Mouse (Mus musculus) large intestine, adult 2 months (tissue): ENCODE measurements at regions not wholly inside any gene's neighbourhood (a gene's known extent, or its start where the extent isn't known, plus 50 kb on each side); places are given as distances from the start of the nearest gene placed in this dataset.

Experiments used
- DNase-seq: peaks from one replicate; pipeline ENCODE4 v3.0.0-alpha.2; 2012; ENCODE audit warnings: low read depth, low spot score
- WGBS: fragments of 180-500 bp; shearing (Covaris S2); methylation state at CpG from one replicate; pipeline ENCODE4 v1.1.7; 2018; 5-methylcytosine and 5-hydroxymethylcytosine counted together

DNA sequence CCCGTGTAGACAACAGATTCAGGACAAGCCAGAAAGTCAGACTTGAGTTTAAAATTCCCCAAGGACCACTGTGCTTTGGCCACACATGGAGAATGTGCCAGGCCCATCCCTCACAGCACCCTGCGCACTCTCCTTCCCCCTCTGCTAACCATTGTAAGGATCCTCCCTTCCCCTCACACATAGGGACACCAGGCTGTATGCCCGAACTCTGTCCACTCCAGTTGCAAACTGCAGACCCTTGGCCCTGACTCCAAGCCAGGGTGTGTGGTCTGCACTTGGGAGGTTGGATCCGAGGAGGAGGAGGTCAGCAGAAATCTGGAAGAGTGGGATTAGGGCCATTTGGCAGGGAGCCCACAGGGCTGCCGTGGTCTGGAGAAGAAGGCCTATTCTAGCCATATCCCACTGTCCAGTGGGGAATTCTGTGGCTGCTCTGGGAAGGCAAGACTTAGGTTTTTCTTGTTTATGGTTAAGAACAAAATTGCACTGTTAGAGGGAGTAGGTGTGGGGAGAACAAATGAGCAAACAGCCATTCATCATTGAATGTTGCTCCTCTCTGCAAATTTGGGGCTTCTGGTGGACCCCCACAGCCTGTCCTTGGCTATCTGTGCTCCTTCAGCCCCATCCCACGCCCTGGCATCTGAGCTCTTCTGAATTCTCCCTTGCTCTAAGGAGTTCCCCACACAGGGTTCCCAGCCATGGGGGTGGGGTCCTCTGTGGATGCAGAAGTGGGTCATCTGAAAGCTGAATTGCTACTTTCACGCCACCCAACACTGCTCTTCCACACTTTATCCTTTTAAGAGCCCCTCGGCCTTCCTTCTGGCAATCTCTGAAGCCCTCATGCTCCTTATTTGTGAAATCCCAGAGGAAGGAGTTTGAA, 366.9 kb downstream of the Tshz3 start:
- WGBS = 59% methylated on average over 8 of the region's 8 CpGs
- DNase-seq = no peak

DNA sequence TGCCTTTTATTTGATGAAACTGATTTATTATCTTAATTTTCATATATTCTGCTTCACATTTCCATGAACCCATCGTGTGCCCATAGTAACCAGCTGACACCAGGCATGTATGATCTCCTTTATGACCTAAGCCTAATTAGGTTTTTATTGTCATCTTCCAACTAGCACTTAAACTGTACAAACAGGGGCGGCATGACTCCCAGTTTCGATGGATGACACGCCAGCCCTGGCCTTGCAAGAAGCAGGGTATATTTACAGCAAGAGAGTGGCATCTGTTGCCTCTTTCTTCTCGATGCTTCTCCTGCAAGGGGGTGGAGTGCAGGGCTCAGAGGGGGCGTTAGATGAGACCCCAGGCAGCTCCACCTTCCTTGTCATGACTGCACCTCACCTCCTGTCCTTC, 379.8 kb downstream of the Tshz3 start:
- DNase-seq = no peak
- 29% methylated on average over 6 of the region's 6 CpGs for WGBS

DNA sequence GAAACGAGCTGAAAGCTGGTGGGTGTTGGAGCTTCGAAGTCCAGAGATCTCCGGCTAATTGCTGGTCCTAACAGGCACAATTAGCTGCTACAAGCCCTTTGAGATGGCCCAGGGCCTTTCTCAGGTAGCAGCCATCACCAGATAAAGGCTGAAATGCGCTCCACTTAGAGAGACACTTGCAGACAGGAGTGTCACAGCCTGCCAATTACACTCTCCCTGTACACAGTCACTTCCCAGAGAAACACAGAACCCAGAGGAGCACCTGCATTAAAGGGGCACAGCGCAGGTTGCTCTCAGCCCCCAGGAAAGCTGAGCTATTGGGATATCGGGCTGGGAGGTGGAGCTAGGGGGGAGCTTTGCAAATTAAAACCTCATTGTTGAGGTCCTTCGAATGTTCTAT, 380.2 kb downstream of the Tshz3 start:
- 57% methylated on average over 7 of the region's 7 CpGs for WGBS

DNA sequence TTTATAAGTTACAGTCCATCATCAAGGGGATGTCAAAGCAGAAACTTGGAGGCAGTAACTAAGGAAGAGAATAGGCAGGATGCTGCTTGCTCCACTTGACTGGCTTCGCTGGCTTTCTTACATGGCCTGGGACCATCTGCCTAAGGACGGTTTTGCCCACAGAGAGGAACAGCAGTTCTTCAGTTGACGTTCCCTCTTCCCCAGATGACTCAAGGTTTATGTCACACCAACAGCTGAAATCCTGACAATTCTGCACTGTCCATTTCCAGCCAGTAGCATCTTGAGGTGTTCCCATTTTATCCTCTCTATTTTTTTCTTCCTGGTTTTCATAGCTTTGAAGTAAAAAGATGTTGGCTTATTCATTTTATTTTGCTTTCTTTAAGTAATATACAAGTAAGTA, 391.8 kb downstream of the Tshz3 start:
- 82% methylated on average over 3 of the region's 3 CpGs for whole genome bisulfite sequencing
- DNase-seq = no peak

More for the DNA sequence above, 380.2 kb downstream of the Tshz3 start:
- DNase-seq = no peak

DNA sequence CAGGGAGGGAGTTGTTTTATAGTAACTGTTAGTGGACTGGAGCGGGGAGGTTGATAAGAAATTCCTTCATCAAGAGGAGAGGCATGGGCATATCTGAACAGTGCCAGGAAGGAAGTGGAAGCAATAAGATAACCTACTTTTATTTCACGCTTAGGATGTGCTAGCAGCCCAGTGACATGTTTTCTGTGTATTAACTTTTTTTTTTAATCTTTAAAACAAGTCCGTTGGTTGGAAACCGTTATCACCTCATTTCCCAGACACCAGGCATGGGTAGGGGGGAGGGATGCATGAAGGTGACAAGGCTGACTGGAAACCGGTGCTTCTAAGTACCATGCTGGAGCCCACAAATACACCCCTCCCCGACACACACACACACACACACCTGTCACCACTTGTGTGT, 394.7 kb downstream of the Tshz3 start:
- no peak for DNase-seq
- WGBS = 84% methylated on average over 6 of the region's 6 CpGs

DNA sequence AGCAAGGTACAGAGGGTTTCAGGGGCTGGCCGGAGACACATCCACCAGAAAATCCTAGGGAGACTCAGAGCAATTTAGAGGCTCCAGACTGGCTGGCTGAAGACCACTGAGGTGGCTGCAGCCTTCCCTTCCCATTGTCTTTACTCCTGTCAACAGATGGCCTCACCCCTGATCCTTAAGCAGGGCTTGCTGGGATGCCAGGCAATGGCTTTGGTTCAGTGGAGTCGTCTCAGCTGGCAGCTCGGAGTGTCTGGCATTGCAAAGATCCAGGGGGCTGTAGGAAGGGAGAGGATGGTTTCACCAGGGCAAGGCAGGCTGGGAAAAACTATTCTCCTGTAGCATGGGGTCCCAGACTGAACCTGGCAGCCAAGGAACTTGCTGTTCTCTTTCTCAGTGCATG, 395.8 kb downstream of the Tshz3 start:
- no peak for DNase-seq
- WGBS = 63% methylated on average over 3 of the region's 3 CpGs

DNA sequence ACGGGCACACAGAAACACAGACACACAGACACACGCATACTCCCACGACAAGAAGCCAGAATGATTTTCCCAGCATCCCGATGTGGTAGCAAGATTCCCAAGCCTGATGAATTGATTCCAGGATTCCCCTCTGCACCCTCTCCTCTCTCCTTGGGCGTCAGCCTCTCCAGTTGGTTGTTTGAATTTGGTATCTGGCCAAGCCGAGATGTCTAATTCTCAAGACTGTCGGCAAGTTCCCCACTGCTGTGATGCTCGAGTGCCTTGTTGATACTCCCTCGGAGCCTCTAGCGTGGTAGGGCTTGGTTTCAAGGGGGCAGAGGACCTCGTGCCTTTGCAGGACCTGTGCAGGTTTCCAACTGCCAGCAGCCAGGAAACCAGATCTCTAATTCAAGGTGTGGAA, 397.9 kb downstream of the Tshz3 start:
- no peak for DNase-seq
- WGBS = 75% methylated on average over 11 of the region's 11 CpGs

DNA sequence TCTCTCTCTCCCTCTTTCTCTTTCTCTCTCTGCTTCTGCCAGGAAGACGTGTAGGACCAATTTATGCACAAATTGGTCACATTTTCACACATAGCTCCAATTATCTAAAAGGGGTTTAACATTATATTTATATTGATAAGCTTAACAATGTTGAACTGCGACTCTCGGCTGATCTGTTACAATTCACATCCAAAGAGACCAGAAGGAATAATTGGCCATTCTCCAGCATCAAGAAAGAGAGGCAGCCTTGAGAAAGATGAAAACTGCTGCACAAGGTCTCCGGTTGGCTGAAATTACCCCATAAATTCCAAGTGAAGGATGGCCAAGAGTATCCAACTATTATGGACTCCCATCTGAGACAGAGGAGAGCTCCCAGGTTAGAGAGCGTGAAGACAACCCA, 398.4 kb downstream of the Tshz3 start:
- DNase-seq = no peak
- 82% methylated on average over 5 of the region's 5 CpGs for WGBS

DNA sequence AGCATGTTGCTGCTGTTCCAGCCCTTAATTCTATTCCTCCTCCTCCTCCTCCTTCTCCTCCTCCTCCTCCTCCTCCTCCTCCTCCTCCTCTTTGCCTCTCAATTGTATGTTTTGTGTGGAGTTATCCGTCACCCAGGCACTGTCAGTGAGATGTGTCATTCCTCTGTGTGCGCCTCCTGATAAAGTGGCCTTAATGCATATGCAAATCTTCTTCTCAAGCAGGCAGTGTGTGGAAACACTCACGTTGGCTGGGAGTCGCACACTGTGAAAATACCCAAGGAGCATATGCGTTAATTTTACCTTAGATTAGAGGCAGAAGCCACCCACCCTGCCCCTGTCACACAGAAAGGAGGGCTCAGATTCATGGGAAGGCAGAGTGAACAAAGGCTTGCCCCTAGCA, 401.0 kb downstream of the Tshz3 start:
- 47% methylated on average over 5 of the region's 5 CpGs for WGBS

DNA sequence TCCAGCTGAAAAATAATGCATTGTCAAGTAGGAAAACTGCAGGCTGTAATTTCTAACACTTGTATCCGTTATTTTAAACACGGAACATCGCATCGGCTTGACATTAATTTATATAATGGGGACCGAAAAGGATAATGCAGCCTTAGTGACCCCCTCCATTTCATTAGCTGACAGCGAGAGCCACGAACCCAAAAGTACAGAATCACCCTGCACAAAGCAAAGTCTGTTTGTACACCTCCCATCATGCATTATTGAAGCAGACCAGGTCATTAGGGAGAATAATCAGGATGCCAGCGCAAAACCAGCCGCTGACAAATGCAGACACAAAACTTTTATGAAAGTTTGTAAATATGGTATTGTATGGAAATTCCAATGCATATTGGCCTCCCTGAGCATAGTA, 406.8 kb downstream of the Tshz3 start:
- no peak for DNase-seq
- 78% methylated on average over 9 of the region's 9 CpGs for WGBS

More for the DNA sequence above, 401.0 kb downstream of the Tshz3 start:
- DNase-seq = no peak

DNA sequence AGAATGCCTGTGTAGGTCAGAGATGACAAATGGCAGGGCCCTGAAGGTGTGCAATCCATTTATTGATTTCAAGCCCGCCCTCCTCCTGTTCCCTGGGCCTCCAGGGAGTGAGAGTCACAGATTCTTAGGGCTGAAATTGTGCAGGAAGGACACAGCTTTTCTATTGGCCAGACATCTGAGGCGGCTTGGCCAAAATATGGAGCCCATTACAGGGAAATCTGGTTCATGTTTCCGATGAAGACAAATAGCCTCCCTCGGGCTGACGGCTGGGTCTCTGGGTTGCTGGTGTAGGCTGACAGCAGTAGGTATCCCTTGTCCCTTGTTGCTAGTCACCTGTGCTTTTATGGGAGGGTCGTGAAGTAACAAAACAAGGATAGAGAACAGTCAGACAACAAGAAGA, 413.2 kb downstream of the Tshz3 start:
- 64% methylated on average over 6 of the region's 6 CpGs for WGBS
- DNase-seq = no peak

DNA sequence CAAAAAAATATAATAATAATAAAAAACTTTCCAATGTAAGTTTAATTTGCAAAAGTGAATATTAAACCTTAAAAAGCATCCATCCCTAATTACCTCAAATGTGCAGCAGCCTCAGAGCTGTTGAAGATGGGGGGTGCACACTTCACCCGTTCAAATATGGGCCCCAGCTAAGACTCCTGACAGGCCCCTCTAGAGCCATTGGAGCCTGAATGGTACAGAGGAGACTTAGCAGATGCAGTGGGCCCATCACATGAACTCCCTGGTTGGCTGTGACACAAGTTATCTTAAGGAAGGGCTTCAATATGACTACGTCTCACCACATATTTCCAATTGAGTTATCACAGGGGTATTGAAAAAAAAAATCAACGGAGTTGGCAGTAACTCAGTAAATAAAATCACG, 422.9 kb downstream of the Tshz3 start:
- WGBS = 83% methylated on average over 4 of the region's 4 CpGs
- DNase-seq = no peak

DNA sequence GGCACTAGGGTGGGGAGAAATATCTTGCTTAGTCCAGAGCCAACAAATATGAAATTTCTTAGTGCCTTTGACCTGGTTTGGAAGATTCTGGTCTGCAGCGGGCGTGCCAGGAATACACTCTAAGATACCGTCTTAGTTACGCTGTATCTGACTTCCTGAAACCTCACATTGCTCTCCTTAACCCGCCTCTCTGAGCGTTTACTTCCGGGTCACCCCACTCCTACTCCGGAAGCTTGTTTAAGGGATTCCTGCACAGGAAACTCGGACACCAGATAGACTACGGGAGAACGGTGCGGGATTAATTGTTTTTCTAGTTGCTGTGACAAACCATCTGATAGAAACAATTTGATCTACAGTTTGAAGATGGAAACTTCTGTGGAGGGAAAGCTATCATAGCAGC, 442.3 kb downstream of the Tshz3 start:
- WGBS = 89% methylated on average over 12 of the region's 12 CpGs
- no peak for DNase-seq

DNA sequence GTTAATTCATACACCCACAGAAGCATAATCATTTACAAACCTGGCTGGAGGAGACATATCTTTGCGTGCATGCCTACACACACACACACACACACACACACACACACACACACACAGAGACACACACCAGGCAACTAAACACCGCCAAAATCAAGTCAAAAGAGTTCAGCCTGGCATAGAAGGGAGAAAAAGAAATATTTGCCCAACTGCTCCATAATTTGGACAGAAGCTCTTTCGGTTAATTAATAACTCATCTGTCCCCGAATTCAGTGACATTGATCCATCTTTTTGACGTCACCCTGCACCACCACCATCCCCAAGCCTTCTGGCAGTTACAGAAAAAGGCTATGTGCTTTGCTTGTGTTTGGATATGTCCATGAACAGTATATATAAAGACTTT, 444.9 kb downstream of the Tshz3 start:
- no peak for DNase-seq
- WGBS = 56% methylated on average over 5 of the region's 5 CpGs

DNA sequence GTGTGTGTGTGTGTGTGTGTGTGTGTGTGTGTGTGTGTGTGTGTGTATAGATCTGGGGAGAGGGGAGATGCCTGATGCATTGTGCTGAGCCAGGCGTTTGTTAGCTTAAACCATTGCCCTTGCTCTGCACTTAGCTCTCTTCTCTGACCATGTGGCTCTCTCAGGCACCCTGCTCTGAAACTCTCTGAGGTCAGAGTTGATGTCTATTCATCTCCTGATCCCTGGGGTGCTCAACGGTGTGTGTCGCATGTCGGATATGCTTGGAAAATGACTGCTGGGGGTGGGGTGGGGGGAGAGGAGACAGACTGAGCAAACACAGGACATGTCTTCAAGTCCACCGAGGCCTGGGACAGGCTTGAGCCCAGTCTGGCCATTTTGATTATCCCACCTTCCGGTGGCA, 446.4 kb downstream of the Tshz3 start:
- 45% methylated on average over 6 of the region's 6 CpGs for WGBS
- no peak for DNase-seq

DNA sequence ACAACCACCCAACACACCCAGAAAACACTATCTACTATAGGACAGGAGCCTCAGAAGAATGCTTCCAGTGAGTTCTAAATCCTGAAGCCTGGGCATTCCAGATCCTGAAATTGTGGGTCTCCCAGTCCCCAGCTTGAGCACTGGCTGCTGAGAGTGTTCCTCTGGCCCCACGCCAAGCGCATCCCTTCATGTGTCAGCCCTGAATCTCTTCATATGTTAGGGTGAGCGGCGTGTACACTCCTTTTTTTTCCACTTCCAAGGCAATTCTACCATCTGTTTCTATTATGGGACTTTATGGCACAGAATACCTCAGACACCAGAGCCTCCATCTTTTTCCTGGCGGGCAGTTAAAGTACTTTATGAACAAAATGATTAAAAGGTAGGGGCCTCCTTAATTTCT, 451.8 kb downstream of the Tshz3 start:
- 68% methylated on average over 5 of the region's 5 CpGs for WGBS
- DNase-seq = no peak

DNA sequence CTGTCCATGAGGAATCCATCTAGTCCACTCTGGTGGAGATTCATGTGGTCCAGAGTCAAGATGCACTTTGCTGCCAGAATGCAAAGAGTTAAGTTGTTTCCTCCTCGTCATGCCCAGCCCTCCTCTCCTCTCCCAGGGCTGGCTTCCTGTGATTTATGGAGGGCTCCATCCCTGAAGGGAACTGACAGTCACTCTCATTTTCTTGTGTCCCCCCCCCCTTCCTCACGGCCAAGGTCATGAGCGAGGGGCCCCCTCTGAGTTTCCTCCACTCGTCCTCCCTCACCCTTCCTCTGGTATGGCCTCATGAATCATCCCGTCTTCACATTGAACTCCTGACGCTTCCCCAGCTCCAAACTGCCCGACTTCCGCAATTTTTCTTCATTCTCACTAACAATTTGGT, 461.9 kb downstream of the Tshz3 start:
- 27% methylated on average over 8 of the region's 8 CpGs for WGBS
- DNase-seq = no peak

DNA sequence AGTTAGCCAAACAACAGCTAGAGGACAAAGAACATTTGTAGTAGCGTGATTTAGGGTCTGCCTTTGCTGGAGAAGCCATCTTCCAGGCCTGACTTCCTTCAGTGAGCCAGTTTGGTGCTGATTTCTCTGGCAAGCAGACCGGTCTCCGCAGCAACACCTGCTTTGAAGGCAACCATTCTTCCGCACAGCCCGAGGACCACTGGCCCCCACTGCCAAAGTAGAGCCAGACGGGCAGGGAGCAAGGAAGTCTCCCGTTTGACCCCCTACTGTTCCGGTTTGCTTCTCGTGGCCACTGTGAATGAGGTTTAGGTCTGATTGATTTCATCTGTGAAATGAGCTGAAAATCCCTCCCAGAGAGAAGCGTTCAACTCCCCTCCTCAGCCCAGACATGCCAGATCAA, 471.0 kb downstream of the Tshz3 start:
- DNase-seq = no peak
- 87% methylated on average over 10 of the region's 10 CpGs for WGBS

DNA sequence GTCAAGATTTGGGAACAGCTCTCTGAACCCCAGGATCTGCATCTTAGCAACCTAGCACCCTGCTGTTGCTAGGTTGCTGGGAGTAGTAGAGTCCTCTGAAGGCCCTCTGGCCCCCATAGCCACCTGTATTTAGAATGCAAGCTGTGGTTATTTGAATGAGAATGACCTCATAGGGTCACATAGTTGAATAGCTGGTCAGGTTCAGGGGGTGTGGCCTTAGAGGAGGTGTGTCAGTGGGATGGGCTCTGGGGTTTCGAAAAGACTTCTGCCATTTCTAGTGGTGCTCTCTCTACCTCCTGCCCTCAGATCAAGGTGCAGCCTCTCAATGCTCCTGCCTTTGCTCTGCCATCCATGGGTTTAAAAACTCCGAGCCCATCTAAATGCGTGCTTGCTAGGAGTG, 477.8 kb downstream of the Tshz3 start:
- WGBS = 93% methylated on average over 3 of the region's 3 CpGs
- no peak for DNase-seq

DNA sequence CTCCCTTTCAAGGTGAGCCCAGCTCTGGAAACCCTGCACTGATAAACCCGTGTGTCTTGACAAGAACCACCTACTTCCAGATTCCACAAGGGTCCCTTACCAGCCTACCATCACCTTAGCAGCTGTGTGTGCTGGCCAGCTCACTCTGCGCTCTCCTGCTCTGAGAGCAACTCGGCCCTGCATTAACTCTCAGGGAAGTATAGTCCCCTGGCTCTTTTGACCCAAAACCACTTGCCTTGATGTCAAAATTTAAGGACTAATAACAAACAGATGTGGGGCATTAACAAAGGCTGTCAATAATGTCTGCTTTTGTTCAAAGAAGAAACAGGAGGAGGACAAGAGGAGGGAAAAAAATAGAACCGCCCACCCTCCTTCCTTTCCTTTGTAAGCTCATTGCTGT, 480.3 kb downstream of the Tshz3 start:
- WGBS = 61% methylated on average over 4 of the region's 4 CpGs
- no peak for DNase-seq

DNA sequence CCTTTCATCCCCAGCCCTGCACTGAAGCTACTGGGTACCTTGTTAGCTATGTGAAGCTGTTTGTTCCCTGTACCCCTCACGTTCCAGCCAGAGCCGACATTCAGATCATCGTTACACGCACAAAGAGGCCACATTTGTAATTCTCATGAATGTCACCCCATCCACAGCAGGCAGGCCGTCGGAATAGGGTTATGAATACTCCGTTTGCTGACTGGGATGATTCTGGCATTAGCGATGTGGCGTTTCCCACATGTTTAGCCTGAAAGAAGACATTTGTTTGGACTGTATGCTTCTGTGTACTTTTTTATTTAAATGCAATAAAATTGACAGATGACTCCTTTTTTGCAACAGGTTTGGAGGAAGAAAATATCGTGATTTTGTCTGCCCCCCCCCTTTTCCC, 482.0 kb downstream of the Tshz3 start:
- WGBS = 52% methylated on average over 10 of the region's 10 CpGs
- DNase-seq = no peak

DNA sequence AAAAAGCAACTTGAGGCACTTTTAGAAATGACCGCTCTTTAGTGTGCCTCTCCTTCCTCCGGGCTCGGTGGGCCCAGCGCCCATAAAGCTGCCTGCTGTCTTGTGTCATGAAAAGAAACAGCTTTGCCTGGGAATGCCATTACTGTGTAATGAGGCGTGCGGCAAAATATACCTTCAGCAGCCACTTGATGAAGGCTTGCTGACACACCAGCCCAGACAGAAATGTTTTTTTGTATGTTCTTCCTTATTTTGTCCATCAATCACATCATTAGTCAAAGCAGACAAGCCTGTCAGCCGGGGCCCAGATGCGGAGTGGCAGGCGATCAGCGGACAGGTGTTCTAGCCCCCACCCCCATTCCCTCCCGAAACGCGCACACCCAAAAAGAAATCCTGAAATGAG, 482.5 kb downstream of the Tshz3 start:
- DNase-seq = no peak
- WGBS = 48% methylated on average over 13 of the region's 13 CpGs
